Mouse (Mus musculus) thymus, postnatal 10 days (tissue): ENCODE data around the gene Lpp.

Experiments
- DNase-seq, 2 experiments: peaks; one replicate each; pipeline ENCODE4 v3.0.0; 2021; ENCODE audit warnings: low spot score in 2 of 2

Lpp gene

GRCm38 (mm10) chr16:24806093-24806492 is 412.8 kb downstream of the Lpp start:
- no peak for DNase-seq

GRCm38 (mm10) chr16:24807565-24807964 is 414.3 kb downstream of the Lpp start:
- DNase-seq = no peak

GRCm38 (mm10) chr16:24809811-24810210 is 416.5 kb downstream of the Lpp start:
- DNase-seq = no peak

GRCm38 (mm10) chr16:24816621-24817020 is 423.3 kb downstream of the Lpp start:
- DNase-seq = no peak

GRCm38 (mm10) chr16:24817381-24817780 is 424.1 kb downstream of the Lpp start:
- DNase-seq = no peak

- DNase-seq = no peak
These were observed 425.8 kb downstream of the Lpp start for GRCm38 (mm10) chr16:24819127-24819526.

GRCm38 (mm10) chr16:24822182-24822875 is 429.0 kb downstream of the Lpp start:
- DNase-seq = no peak

GRCm38 (mm10) chr16:24822918-24823317 is 429.6 kb downstream of the Lpp start:
- DNase-seq = no peak

GRCm38 (mm10) chr16:24826390-24826789 is 433.1 kb downstream of the Lpp start:
- DNase-seq = peak in 1 of 2 experiments; percentile 6

- no peak for DNase-seq
These were observed 435.0 kb downstream of the Lpp start for GRCm38 (mm10) chr16:24828207-24828803.

GRCm38 (mm10) chr16:24829860-24830259 is 436.6 kb downstream of the Lpp start:
- DNase-seq = no peak

GRCm38 (mm10) chr16:24830939-24831338 is 437.6 kb downstream of the Lpp start:
- no peak for DNase-seq

- no peak for DNase-seq
These were observed 439.9 kb downstream of the Lpp start for GRCm38 (mm10) chr16:24833221-24833620.

GRCm38 (mm10) chr16:24834536-24834935 is 441.2 kb downstream of the Lpp start:
- no peak for DNase-seq

- DNase-seq = no peak
These were observed 443.2 kb downstream of the Lpp start for GRCm38 (mm10) chr16:24836550-24836949.

GRCm38 (mm10) chr16:24839018-24839417 is 445.7 kb downstream of the Lpp start:
- no peak for DNase-seq

GRCm38 (mm10) chr16:24840073-24840472 is 446.8 kb downstream of the Lpp start:
- no peak for DNase-seq

GRCm38 (mm10) chr16:24846141-24846540 is 452.8 kb downstream of the Lpp start:
- DNase-seq = no peak

GRCm38 (mm10) chr16:24859509-24860140 is 466.3 kb downstream of the Lpp start:
- DNase-seq = no peak

- peak; percentile 8 to 31 for DNase-seq
These were observed 467.1 kb downstream of the Lpp start for GRCm38 (mm10) chr16:24860445-24860844.

- no peak for DNase-seq
These were observed 468.1 kb downstream of the Lpp start for GRCm38 (mm10) chr16:24861374-24861773.

GRCm38 (mm10) chr16:24874235-24874634 is 480.9 kb downstream of the Lpp start:
- DNase-seq = peak; percentile 28 to 60

- DNase-seq = no peak
These were observed 482.4 kb downstream of the Lpp start for GRCm38 (mm10) chr16:24875661-24876060.
